Mouse (Mus musculus) liver, adult (tissue): ENCODE results near the gene Gm13694.

ENCODE experiments used
- GATA4 ChIP-seq: IDR thresholded peaks from 2 replicates; pipeline ENCODE4 v1.6.1; 2014; ENCODE audit warnings: mild to moderate bottlenecking, low read length; ENCODE audit not compliant: insufficient replicate concordance

Gm13694 gene

DNA sequence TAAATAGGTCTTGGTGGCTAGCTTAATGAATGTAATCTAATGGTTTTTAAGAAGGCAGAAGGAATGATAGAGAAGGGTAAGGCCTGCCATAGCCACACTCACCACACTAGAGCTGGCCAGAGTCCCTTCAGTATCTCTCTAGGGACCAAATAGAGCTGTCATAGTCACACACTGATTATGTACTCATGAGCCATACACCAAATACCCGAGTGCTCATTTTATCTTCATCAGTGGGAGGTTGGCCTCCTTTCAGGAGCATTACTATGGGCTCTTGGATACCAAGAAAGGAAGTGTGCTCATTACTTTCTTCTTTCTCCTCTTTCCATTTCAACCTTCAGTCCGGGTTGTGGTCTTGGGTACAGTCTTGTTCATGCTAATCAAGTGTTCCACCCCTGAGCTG is 43.2 kb downstream of the Gm13694 start:
- TF ChIP-seq GATA4, result no peak

GRCm38 (mm10) chr2:84022905-84023304 is 44.2 kb downstream of the Gm13694 start:
- no peak for TF ChIP-seq GATA4

GRCm38 (mm10) chr2:84023319-84023718 is 44.6 kb downstream of the Gm13694 start:
- TF ChIP-seq GATA4, result no peak

DNA sequence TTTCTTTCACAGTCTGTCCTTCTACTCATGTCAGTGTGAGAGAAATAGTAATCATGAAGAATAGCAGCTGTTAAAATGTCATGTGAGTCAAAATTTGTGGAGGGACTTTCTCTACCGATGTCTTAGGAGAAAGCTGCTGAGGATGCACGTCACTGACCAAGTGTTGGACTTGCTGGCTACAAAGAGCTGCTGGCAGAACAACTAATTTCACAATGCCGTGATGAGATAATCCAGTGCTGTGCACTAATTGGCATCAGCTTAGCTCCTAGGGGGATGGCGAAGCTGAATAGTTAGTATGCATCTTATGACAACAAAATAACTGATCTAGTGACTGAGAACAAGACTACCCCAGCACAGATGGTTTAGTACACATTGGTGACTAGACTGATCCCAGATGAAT is 46.5 kb downstream of the Gm13694 start:
- TF ChIP-seq GATA4, result no peak
